Mouse (Mus musculus) heart, adult 8-10 months (tissue): ENCODE data around the gene L1cam. TPM values are rescaled to one million over a fixed set of nuclear protein-coding genes. Genes with fewer than 3 reads are reported as not detected.

Experiments
- total RNA-seq, 4 experiments: library from RNA; stranded (reverse); gene quantifications; 2 replicates each; pipeline ENCODE4 v1.2.4; 2022

L1cam gene
- total RNA-seq, 4 experiments from 2014 or later = 3.3 to 5.3 (median 4.2) TPM

Other genes with a start within 250 kb of the L1cam start
- 1 to 10 TPM; 5.2 to 9.5 (median 8.1) TPM for gene Pnck, start 236.0 kb downstream of the L1cam start, total RNA-seq
- gene Slc6a8, start 223.0 kb downstream of the L1cam start, total RNA-seq = 100 to 1,000 TPM; 157 to 195 (median 180) TPM
- gene Bcap31, start 179.9 kb downstream of the L1cam start, total RNA-seq = 10 to 100 TPM; 65.8 to 86.6 (median 78.8) TPM
- gene Abcd1, start 179.5 kb downstream of the L1cam start, total RNA-seq = 10 to 100 TPM; 26.6 to 29.7 (median 28.2) TPM
- 1 to 10 TPM; 1.6 to 1.9 (median 1.7) TPM for gene Plxnb3, start 139.0 kb downstream of the L1cam start, total RNA-seq
- gene Srpk3, start 121.7 kb downstream of the L1cam start, total RNA-seq = 10 to 100 TPM; 23.9 to 31.6 (median 30.8) TPM
- gene Idh3g, start 109.2 kb downstream of the L1cam start, total RNA-seq = 100 to 1,000 TPM; 702 to 775 (median 723) TPM
- gene Ssr4, start 109.1 kb downstream of the L1cam start, total RNA-seq = 10 to 100 TPM; 75.9 to 94.2 (median 84.8) TPM
- 1 to 10 TPM; 1.2 to 1.7 (median 1.6) TPM for gene Pdzd4, start 71.1 kb downstream of the L1cam start, total RNA-seq
- gene Avpr2, start 4.0 kb downstream of the L1cam start, total RNA-seq = not detected
- gene Arhgap4, start 25.8 kb upstream of the L1cam start, total RNA-seq = 1 to 10 TPM in 2 of 4 experiments, under 1 TPM in 2; 0.47 to 2.9 (median 1.3) TPM
- gene Naa10, start 25.8 kb upstream of the L1cam start, total RNA-seq = 10 to 100 TPM; 46.4 to 59.7 (median 56.5) TPM
- gene Renbp, start 34.7 kb upstream of the L1cam start, total RNA-seq = 1 to 10 TPM; 4.9 to 7.5 (median 6.1) TPM
- 10 to 100 TPM; 36.7 to 39.7 (median 39.7) TPM for gene Hcfc1, start 70.3 kb upstream of the L1cam start, total RNA-seq
- gene Irak1, start 127.8 kb upstream of the L1cam start, total RNA-seq = 10 to 100 TPM; 56.3 to 66.4 (median 60.9) TPM
- not detected for gene Opn1mw, start 231.4 kb upstream of the L1cam start, total RNA-seq
- 10 to 100 TPM; 25.3 to 36.9 (median 31.0) TPM for gene Mecp2, start 239.3 kb upstream of the L1cam start, total RNA-seq